Mouse (Mus musculus) gastrocnemius, adult 2 months (tissue): ENCODE data around the gene Rundc3a. TPM values are rescaled to one million over a fixed set of nuclear protein-coding genes. Genes with fewer than 3 reads are reported as not detected.
A peak's percentile ranks its signal among the peaks of the same experiment; 100 is the strongest.
"Not testable (repeated sequence)": the region's sequence is repeated elsewhere in the genome, so short reads cannot be mapped to it uniquely, and the experiment has no call there.

Source experiments
- DNase-seq: peaks from one replicate; pipeline ENCODE4 v3.0.0; 2022
- H3K27ac ChIP-seq: fragments of 200-600 bp; 2 replicates; pipeline ENCODE4 v1.8.1; 2022; ENCODE audit warnings: mild to moderate bottlenecking
- H3K4me3 ChIP-seq: fragments of 200-600 bp; 2 replicates; pipeline ENCODE4 v1.8.1; 2022; ENCODE audit warnings: mild to moderate bottlenecking, moderate library complexity
- CTCF ChIP-seq: fragments of 200-600 bp; IDR thresholded peaks from 2 replicates; pipeline ENCODE4 v1.8.1; 2022; ENCODE audit warnings: antibody characterized with exemption, mild to moderate bottlenecking, moderate library complexity
- intact Hi-C: fragments of 180-260 bp; cut with DNase I; formaldehyde crosslinking; loops from one replicate; pipeline ENCODE4 v1.15.1; 2025
- total RNA-seq, 2 experiments: library from RNA; stranded (reverse); gene quantifications; 2 replicates each; pipeline ENCODE4 v1.2.3; 2021

The Rundc3a gene
- total RNA-seq, 2 experiments from 2014 or later, result not detected

DNA sequence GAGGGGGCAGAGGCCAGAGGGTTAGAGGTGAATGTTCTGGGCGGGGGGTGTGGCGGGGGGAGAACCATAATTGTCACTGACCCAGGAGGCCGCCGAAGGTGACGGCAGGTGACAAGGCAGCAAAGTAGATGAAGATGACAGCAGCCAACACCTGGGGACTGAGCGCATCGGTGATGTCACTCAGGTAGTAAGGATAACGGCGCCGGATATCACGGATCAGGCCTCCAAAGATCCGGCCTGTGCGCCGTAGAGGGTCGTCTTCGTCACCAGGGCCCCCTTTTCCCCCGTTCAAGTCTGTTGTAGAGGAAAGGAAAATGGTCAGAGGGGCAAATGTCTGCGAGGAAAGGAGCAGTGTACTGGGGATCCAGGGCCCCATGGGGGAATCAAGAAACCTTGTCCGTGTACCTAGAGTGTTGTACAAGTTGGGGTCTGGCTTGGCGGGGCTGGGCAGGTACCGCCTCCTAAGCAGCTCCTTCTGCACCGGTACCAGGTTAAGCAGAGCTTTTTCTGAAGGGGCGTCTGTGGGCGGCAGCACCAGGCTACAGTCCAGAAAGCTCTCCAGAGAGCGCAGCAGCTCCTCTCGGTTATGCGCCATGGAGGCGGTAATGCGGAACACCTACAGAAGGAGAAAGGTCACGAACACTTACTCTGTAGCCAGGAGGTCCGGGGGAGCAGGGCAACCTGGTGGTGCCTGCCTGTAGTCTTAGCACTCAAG, 36.4 kb upstream of the Rundc3a start:
- Histone ChIP-seq H3K27ac (no peak overlapping the region), H3K4me3 (no peak overlapping the region)
- TF ChIP-seq CTCF, result no peak
- DNase-seq, result peak; percentile 9
- intact Hi-C loops, result no loop called here

DNA sequence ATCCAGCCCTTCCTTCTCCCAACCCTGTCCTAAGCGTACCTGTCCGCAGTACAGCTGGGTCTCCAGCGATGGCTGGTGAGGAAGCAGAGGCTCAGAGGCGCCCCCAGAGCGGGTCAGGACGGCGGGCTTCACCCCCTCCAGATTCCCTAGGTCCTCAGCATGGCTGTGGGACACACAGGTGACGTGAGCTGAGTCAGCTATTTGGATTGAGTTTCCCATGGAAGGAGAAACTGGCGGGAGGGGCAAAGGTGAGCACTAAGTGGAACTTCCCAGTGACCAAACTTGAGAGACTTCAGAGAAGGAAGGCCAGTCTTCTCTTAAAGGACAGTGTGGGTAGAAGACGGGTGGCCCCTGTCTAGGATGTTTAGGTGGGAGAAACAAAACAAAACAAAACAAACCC, 34.8 kb upstream of the Rundc3a start:
- no peak overlapping the region for H3K4me3 ChIP-seq
- no peak for TF ChIP-seq CTCF
- DNase-seq, result peak; percentile 3
- intact Hi-C loops, result no loop called here
- H3K27ac ChIP-seq, result no peak overlapping the region

DNA sequence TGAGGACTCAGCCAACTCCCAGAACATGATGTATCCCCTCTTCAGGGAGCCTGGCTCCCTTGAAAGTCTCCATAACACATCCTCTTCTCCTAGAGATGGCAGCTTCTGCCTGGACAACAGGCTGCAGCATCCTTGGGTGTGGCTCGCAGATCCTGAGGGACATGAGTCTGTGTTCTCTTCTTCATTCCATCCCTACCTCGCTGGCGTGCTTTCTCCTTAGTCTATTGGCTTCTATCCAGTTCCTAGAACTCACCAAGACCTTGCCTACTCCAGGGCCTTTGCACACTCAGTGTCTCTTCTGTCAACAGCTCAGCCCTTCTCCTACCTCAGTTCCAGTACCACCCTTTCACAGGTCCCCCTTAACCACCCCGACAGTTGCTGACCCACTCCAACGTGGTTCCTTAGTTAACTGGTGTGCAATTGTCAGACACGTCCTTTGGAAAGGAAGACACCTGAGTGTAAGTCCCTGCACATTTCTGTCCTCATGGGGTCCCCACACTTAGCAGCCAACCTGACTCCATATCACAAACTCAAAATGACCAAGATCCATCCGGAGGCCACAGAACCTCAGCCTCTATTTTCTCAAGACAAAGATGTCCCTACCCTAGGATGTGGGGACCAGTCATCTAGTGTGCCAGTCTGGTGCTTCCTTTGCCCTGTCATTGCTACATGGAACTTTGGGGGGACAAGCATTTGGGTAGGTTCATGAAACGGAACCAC, 31.3 kb upstream of the Rundc3a start:
- intact Hi-C loops, result no loop called here
- no peak for TF ChIP-seq CTCF
- Histone ChIP-seq H3K4me3 (no peak overlapping the region), H3K27ac (no peak overlapping the region)
- DNase-seq, result peak; percentile 2

DNA sequence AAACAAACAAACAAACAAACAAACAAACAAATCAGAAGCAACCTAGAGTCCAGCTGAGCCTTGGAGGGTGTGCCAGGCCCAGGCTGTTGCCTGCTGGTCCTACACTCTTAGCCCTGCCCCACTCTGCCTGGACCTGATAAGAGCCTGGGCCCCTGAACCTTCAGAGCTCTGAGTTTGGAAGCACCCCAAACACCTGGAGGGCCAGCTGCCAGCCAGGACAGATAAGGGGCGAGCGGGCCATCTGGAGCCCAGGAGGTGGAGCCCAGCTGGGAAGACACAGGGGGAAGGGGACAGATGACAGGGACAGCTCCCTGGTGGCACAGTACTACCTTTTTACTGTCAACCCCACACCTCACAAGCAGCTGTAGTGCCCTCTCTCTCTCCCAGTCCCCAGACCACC, 29.6 kb upstream of the Rundc3a start:
- intact Hi-C loops, result no loop called here
- no peak for TF ChIP-seq CTCF
- Histone ChIP-seq H3K27ac (no peak overlapping the region), H3K4me3 (no peak overlapping the region)
- peak; percentile 12 for DNase-seq

DNA sequence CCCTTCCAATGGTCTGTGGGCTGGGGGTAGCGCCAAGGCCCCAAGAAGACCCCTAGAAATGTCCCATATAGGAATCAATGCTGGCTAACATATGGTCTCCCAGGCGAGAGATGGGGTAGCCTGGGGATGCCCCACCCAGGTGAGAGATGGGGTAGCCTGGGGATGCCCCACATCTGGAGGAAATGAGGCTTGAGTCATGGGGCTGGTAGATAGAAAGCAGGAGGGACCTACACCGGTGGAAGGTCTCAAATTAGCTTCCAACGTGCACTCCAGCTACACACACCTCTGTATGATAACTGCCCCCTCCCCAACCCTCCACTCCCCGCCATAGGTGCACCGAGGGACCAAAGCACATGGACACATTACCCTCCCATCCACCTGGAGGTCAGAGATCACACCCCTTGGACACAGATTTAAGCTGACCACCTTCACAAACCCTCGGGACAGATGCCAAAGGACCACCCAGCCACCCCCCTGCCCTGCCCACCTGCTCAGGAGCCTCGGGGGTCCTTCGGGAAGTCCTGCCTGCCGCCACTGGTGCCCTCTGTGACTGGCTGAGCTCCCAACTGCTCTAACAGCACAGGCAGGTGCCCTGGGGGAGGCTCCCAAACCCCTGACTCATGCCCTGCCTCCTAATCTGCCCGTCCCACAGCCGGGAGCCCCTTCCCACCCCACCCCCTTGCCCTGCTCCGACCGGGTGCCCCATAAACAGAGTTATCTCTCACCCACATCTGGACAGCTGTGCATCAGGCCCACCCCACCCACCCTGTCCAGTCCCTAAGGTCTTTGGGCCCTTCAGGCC, 28.4 kb upstream of the Rundc3a start:
- Histone ChIP-seq H3K4me3 (no peak overlapping the region), H3K27ac (no peak overlapping the region)
- intact Hi-C loops, result no loop called here
- no peak for TF ChIP-seq CTCF
- no peak for DNase-seq

DNA sequence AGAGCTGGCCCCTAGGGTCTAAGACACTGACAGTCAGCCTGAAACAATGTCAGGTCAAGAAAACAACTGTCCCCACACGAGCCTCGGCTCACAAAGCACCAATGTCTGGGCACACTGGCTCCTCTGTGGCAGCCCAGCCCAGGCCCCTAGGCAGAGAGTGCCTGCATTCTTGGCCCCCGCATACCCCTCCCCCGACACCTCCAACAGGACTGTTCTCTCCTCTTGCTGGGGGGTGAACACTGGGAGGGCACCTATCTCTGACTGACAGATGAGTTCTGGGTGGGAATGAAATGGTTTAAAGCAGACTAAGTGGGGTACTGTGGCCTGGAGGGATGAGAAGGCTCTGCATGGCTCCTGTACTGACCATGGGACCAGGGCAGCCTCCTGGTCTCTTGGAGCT, 27.5 kb upstream of the Rundc3a start:
- DNase-seq, result no peak
- Histone ChIP-seq H3K27ac (no peak overlapping the region), H3K4me3 (no peak overlapping the region)
- no peak for TF ChIP-seq CTCF
- intact Hi-C loops, result no loop called here

DNA sequence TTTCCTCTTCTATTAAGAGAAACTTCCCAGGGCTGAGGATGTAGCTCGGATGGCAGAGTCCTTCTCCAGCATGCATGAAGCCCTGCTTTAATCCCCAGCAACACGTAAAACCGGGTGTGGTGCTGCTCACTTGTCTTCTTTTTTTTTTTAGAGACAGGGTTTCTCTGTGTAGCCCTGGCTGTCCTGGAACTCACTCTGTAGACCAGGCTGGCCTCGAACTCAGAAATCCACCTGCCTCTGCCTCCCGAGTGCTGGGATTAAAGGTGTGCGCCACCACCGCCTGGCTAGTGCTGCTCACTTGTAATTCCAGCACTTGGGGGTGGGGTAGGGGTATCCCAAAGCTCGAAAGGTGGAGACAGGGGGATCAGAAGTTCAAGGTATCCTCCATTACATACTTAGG, 27.1 kb upstream of the Rundc3a start, which contains the start of gene Slc4a1:
Slc4a1 (minus strand) TSS at position 101 of the 400 bp plus-strand sequence.
- H3K4me3 ChIP-seq, intact Hi-C loops, H3K27ac ChIP-seq, DNase-seq: not testable (repeated sequence)

DNA sequence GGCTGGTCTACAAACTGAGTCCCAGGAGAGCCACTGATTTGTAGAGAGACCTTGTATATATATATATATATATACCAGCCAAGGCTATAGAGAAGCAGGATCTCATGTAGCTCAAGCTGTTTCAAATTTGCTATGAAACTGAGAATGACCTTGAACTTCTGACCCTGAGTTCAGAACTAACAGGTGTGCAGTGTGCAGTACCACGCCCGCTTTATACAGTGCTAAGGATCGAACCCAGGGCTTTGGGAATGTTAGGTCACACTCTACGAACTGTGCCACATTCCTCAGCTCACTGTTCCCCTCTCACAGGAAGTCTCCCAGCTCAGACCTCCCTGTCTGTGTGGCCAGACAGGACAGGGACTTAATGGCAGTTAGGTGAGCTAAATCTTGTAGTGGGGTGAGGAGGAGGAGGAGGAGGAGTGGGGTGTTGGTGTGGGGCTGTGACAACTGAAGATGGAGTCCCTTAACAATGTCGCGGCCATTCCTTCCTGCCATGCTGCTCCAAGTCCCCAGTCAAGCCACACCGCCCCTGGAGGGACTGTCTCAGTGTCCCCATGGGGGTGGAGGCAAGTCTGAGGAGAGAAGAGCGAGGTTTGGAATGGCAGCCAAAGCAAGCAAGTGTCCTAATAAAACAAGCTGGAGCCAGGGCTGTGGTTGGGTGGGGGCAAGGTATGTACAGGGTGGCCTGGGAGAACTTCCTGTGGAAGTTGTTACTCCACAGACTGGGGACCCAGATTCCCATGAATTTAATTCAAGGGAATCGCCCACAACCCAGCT, 25.5 kb upstream of the Rundc3a start:
- H3K4me3 ChIP-seq, result no peak overlapping the region
- intact Hi-C loops, result no loop called here
- no peak for DNase-seq
- no peak overlapping the region for H3K27ac ChIP-seq
- TF ChIP-seq CTCF, result no peak

DNA sequence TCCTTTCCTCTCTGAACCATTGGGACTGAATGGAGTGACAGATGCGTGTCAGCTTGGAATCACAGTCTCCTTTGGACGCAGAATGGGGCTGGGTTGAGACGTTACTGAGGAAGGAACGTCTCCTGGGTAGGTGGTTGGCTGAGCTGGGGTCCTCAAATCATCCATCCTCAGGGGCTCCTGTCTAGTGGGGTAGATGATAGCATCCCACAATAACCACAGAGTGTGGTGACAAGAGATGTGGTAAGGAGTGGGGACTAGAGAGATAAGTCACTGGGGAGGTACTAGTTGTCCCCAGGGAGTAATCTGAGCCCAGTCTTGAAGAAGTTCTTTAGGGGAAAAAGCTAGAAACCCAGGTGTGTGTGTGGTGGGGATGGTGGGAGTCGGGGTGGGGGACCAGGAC, 24.9 kb upstream of the Rundc3a start:
- intact Hi-C loops, result no loop called here

DNA sequence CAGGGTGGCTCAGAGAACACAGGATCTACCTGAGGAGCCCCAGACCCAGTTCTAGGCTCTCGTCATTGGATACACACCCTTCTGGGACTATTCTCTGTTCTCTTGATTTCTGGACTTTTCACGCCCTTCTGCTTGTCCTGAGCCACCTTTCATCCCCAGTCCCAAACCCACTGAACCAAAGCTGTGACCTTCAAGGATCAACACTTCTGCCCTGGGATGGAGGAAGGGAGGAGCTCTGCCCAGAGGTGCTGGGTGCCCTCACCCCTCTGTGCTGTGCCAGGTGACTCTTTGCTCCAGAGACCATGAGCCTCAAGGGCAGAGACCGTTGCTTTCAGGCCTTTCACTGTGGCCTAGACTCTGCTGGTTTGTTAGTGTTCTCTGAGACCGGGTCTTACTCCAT, 23.9 kb upstream of the Rundc3a start:
- DNase-seq, result no peak
- Histone ChIP-seq H3K4me3 (no peak overlapping the region), H3K27ac (no peak overlapping the region)
- intact Hi-C loops, result no loop called here
- TF ChIP-seq CTCF, result no peak

More for the DNA sequence above, 24.9 kb upstream of the Rundc3a start:
- Histone ChIP-seq H3K27ac (no peak overlapping the region), H3K4me3 (no peak overlapping the region)
- TF ChIP-seq CTCF, result no peak
- DNase-seq, result no peak

DNA sequence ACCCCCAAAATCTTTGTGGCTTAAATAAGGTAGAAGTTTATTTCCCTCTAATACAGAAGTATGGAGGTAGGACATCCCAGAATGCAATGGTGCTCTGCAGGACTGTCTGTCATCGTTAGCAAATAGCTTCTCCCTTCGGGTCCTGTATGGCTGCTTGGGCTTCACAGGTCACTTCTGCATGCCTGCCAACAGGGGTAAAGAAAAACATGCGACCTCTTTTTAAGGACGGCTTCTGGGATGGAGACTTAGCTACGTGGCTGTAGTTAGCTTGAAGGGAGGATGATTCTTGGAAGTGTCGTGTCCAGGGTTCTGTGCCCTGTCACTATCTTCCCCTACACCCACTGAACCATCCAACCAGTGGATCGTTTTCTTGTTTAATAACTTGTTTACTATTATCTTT, 22.9 kb upstream of the Rundc3a start:
- TF ChIP-seq CTCF, result no peak
- no peak for DNase-seq
- no peak overlapping the region for H3K27ac ChIP-seq
- intact Hi-C loops, result no loop called here
- no peak overlapping the region for H3K4me3 ChIP-seq

DNA sequence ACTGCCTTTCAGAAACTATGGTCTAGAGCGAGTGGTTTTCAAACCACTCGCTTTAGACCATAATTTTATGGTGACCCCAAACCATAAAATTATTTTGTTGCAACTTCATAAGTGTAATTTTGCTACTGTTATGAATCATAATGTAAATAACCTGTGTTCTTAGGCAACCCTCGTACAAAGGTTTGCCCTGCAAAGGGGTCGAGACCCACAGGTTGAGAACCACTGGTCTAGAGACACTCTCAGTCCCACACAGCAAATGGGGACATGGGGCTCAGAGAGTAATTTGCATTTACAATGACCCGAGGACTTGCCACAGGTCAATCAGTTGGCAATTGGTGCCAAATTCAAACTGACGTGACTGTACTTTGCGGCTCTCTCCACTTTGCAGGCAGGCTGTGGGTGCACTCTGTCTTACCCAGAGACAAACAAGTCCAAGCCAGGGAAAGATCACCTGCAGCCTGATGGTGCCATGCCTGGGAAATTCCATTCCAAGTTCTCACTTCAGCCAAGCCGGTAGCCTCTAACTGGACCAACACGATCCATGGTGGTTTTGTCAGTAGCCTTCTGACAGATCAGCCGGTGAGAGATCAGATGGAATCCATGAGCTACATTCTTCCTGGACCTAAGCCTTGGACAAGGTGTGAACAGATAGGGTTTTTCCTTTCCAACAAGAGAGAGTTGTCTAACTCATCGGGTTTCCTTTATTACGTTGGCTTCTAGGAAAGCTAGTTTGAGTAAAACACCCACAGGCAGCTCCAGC, 21.1 kb upstream of the Rundc3a start:
- DNase-seq, result no peak
- no peak for TF ChIP-seq CTCF
- intact Hi-C loops, result no loop called here
- Histone ChIP-seq H3K4me3 (no peak overlapping the region), H3K27ac (no peak overlapping the region)
